Mouse (Mus musculus): ENCODE results near the gene Gm973. TPM values are rescaled to one million over a fixed set of nuclear protein-coding genes. Genes with fewer than 3 reads are reported as not detected.

Gm973 gene
- total RNA-seq, 4 experiments from 2014 or later = 12.9 to 22.4 (median 17.3) TPM

- DNase-seq (ENCODE audit: low spot score in 2 of 2) = no peak
Observed at GRCm38 (mm10) chr1:59580131-59580751, 64.2 kb downstream of the Gm973 start.

- DNase-seq (ENCODE audit: low spot score in 2 of 2) = no peak
Observed at GRCm38 (mm10) chr1:59580880-59581279, 64.8 kb downstream of the Gm973 start.

GRCm38 (mm10) chr1:59584656-59585410 is 68.8 kb downstream of the Gm973 start:
- DNase-seq (ENCODE audit: low spot score in 2 of 2) = peak in 1 of 2 experiments; percentile 45

GRCm38 (mm10) chr1:59589271-59589670 is 73.2 kb downstream of the Gm973 start:
- no peak for DNase-seq (ENCODE audit: low spot score in 2 of 2)

- DNase-seq (ENCODE audit: low spot score in 2 of 2) = peak in 1 of 2 experiments; percentile 41
Observed at GRCm38 (mm10) chr1:59592359-59592758, 76.3 kb downstream of the Gm973 start.

GRCm38 (mm10) chr1:59592876-59593275 is 76.8 kb downstream of the Gm973 start:
- DNase-seq (ENCODE audit: low spot score in 2 of 2) = no peak

- DNase-seq (ENCODE audit: low spot score in 2 of 2) = no peak
Observed at GRCm38 (mm10) chr1:59593622-59594035, 77.6 kb downstream of the Gm973 start.

- no peak for DNase-seq (ENCODE audit: low spot score in 2 of 2)
Observed at GRCm38 (mm10) chr1:59594586-59595266, 78.7 kb downstream of the Gm973 start.

- no peak for DNase-seq (ENCODE audit: low spot score in 2 of 2)
Observed at GRCm38 (mm10) chr1:59595609-59596008, 79.5 kb downstream of the Gm973 start.

GRCm38 (mm10) chr1:59602531-59603416 is 86.7 kb downstream of the Gm973 start:
- peak in 1 of 2 experiments; percentile 24 for DNase-seq (ENCODE audit: low spot score in 2 of 2)

- DNase-seq (ENCODE audit: low spot score in 2 of 2) = no peak
Observed at GRCm38 (mm10) chr1:59603417-59603712, 87.3 kb downstream of the Gm973 start.

GRCm38 (mm10) chr1:59603893-59604292 is 87.8 kb downstream of the Gm973 start:
- no peak for DNase-seq (ENCODE audit: low spot score in 2 of 2)

- no peak for DNase-seq (ENCODE audit: low spot score in 2 of 2)
Observed at GRCm38 (mm10) chr1:59606479-59606878, 90.4 kb downstream of the Gm973 start.

- DNase-seq (ENCODE audit: low spot score in 2 of 2) = no peak
Observed at GRCm38 (mm10) chr1:59607071-59607470, 91.0 kb downstream of the Gm973 start.

GRCm38 (mm10) chr1:59608125-59608762 is 92.2 kb downstream of the Gm973 start:
- DNase-seq (ENCODE audit: low spot score in 2 of 2) = no peak

- DNase-seq (ENCODE audit: low spot score in 2 of 2) = no peak
Observed at GRCm38 (mm10) chr1:59608920-59609319, 92.9 kb downstream of the Gm973 start.

- DNase-seq (ENCODE audit: low spot score in 2 of 2) = no peak
Observed at GRCm38 (mm10) chr1:59609458-59609857, 93.4 kb downstream of the Gm973 start.

GRCm38 (mm10) chr1:59609896-59610295 is 93.8 kb downstream of the Gm973 start:
- no peak for DNase-seq (ENCODE audit: low spot score in 2 of 2)

- DNase-seq (ENCODE audit: low spot score in 2 of 2) = no peak
Observed at GRCm38 (mm10) chr1:59610929-59611328, 94.9 kb downstream of the Gm973 start.

GRCm38 (mm10) chr1:59613795-59614194 is 97.7 kb downstream of the Gm973 start:
- DNase-seq (ENCODE audit: low spot score in 2 of 2) = no peak

GRCm38 (mm10) chr1:59615021-59615420 is 99.0 kb downstream of the Gm973 start:
- DNase-seq (ENCODE audit: low spot score in 2 of 2) = no peak
